Mouse (Mus musculus): Measurements from ENCODE around the gene Mark1. TPM values are rescaled to one million over a fixed set of nuclear protein-coding genes. Genes with fewer than 3 reads are reported as not detected.
A peak's percentile ranks its signal among the peaks of the same experiment; 100 is the strongest.

The Mark1 gene
- total RNA-seq, 2 experiments from 2014 or later, result not detected

GRCm38 (mm10) chr1:184965682-184966360 is 33.5 kb downstream of the Mark1 start:
- ATAC-seq (replicated peaks; ENCODE audit: poor library complexity, severe bottlenecking), result peak; percentile 78

GRCm38 (mm10) chr1:184963121-184963693 is 36.2 kb downstream of the Mark1 start:
- ATAC-seq (replicated peaks; ENCODE audit: poor library complexity, severe bottlenecking), result peak; percentile 70

GRCm38 (mm10) chr1:184961853-184962252 is 37.5 kb downstream of the Mark1 start:
- no peak for ATAC-seq (replicated peaks; ENCODE audit: poor library complexity, severe bottlenecking)

GRCm38 (mm10) chr1:184958818-184959217 is 40.6 kb downstream of the Mark1 start:
- no peak for ATAC-seq (replicated peaks; ENCODE audit: poor library complexity, severe bottlenecking)

DNA sequence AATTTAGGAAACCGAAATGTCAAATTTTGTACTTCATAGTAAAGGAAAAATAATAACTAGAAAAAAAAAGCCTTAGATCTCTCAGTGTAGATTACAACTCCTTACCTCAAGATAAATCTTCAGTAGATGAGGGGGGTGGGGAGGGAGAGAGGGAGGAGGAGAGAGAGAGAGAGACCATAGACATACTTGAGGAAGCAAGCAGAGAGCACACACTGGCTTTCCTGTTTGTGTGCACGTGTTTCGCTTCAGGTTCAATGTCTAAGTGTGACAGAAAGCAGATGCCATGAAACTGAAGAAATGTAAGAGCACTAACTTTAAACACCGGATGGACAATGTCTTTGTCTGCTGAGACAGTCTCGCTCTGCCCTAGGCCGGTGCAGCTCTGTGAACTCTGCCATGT is 41.0 kb downstream of the Mark1 start:
- no peak for ATAC-seq (replicated peaks; ENCODE audit: poor library complexity, severe bottlenecking)

GRCm38 (mm10) chr1:184951758-184952157 is 47.6 kb downstream of the Mark1 start:
- ATAC-seq (replicated peaks; ENCODE audit: poor library complexity, severe bottlenecking), result no peak

DNA sequence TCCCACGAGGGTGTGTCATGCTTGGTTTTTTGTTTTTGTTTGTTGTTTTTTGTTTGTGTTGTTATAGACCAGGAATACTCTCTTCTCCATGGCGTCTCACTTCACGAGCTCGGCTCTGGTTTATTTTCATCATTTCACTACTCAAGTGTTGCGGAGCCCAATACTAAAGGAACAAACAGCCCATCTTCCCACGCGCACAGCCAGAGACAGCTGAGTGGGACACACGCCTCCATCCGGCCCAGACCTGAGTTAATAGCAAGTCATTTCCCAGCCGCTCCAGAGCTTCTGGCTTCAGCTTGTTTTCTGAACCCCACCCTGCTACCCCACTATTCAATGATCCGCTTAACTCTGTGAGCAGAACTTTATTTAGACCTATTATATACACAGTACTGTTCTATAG is 48.3 kb downstream of the Mark1 start:
- no peak for ATAC-seq (replicated peaks; ENCODE audit: poor library complexity, severe bottlenecking)

- ATAC-seq (replicated peaks; ENCODE audit: poor library complexity, severe bottlenecking), result no peak
These were observed 61.3 kb downstream of the Mark1 start for GRCm38 (mm10) chr1:184938106-184938505.

GRCm38 (mm10) chr1:184935980-184936379 is 63.4 kb downstream of the Mark1 start:
- no peak for ATAC-seq (replicated peaks; ENCODE audit: poor library complexity, severe bottlenecking)

DNA sequence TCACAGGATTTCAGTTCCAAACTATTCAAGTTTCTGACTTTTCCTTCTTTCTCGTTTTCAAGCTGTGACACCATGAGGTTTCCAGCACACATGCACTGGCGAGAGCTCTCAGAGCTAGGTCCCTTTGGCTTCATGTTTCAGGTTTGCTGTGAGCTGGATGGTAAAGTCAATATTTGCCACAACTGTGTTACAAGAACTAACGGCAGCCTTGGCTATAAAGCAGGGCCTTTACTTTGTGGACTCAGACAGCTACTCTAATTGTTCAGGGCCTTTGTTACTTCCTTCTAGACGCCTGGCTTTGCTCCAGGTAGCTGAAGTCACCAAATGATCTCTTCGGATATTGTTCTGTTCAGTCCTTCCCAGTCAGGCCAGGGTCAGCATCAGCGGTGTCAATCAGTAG is 63.9 kb downstream of the Mark1 start:
- no peak for ATAC-seq (replicated peaks; ENCODE audit: poor library complexity, severe bottlenecking)

- ATAC-seq (replicated peaks; ENCODE audit: poor library complexity, severe bottlenecking), result peak; percentile 78
These were observed 68.3 kb downstream of the Mark1 start for GRCm38 (mm10) chr1:184931097-184931496.

GRCm38 (mm10) chr1:184928382-184928781 is 71.0 kb downstream of the Mark1 start:
- no peak for ATAC-seq (replicated peaks; ENCODE audit: poor library complexity, severe bottlenecking)

- ATAC-seq (replicated peaks; ENCODE audit: poor library complexity, severe bottlenecking), result peak; percentile 83
These were observed 71.5 kb downstream of the Mark1 start for GRCm38 (mm10) chr1:184927911-184928310.

DNA sequence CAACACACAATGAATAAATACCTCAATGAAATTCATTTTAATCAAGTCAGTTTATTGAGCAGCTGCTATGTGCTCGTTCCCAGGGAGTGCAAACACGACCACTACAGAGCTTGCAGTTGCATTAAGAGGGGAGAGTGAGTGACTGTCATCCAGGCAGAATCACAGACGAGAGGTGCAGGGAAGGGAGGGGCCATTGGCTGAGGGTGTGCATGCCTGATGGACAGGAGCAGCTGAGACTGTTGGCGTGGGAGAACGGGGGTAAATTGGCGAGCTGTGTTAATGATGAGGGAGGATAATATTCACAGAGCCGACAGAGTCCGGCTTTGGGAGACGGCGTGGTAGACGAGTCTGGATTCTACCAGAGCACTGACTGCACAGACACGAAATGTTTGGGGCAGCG is 76.5 kb downstream of the Mark1 start:
- ATAC-seq (replicated peaks; ENCODE audit: poor library complexity, severe bottlenecking), result no peak

- ATAC-seq (replicated peaks; ENCODE audit: poor library complexity, severe bottlenecking), result no peak
These were observed 79.3 kb downstream of the Mark1 start for GRCm38 (mm10) chr1:184920057-184920456.

- ATAC-seq (replicated peaks; ENCODE audit: poor library complexity, severe bottlenecking), result peak; percentile 95
These were observed 81.0 kb downstream of the Mark1 start for GRCm38 (mm10) chr1:184918227-184918888.

- no peak for ATAC-seq (replicated peaks; ENCODE audit: poor library complexity, severe bottlenecking)
These were observed 87.0 kb downstream of the Mark1 start for GRCm38 (mm10) chr1:184912336-184912735.

DNA sequence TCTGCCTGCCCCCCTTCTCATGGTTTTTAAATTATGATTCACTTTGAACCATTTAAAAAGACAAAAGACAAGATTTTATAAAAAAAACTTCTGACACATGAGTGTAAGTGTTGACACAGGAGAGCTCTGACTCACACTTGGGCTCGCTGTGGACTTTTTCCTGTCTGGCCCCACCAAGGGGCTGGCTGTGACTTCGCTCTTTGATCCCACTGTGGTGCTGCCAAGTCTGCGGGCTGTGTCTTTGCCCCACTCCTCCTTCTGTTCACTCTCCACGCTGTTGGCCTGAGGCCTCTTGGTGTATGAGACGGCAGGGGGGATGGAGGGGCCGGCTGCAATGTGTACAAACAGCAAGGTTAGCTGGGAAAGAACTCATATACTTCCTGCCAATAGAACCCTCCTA is 87.5 kb downstream of the Mark1 start:
- ATAC-seq (replicated peaks; ENCODE audit: poor library complexity, severe bottlenecking), result no peak

- peak; percentile 88 for ATAC-seq (replicated peaks; ENCODE audit: poor library complexity, severe bottlenecking)
These were observed 90.8 kb downstream of the Mark1 start for GRCm38 (mm10) chr1:184908558-184908957.

GRCm38 (mm10) chr1:184905904-184906745 is 93.2 kb downstream of the Mark1 start:
- ATAC-seq (replicated peaks; ENCODE audit: poor library complexity, severe bottlenecking), result no peak

GRCm38 (mm10) chr1:184905371-184905770 is 94.0 kb downstream of the Mark1 start:
- ATAC-seq (replicated peaks; ENCODE audit: poor library complexity, severe bottlenecking), result no peak
